Mouse (Mus musculus) embryonic fibroblast, embryonic 13.5 days (primary cell): ENCODE measurements around the gene Cipc. TPM values are rescaled to one million over a fixed set of nuclear protein-coding genes. Genes with fewer than 3 reads are reported as not detected.

Experiments
- H3K27ac ChIP-seq: 2 replicates; pipeline ENCODE4 v1.5.1; 2012; ENCODE audit warnings: low read length, control low read depth, inconsistent platforms; ENCODE audit not compliant: insufficient read depth
- H3K4me1 ChIP-seq: 2 replicates; pipeline ENCODE4 v1.6.1; 2011; ENCODE audit warnings: low read length; ENCODE audit not compliant: control insufficient read depth, insufficient read depth
- H3K4me3 ChIP-seq: 2 replicates; pipeline ENCODE4 v1.5.1; 2011; ENCODE audit warnings: mild to moderate bottlenecking, control low read depth, low read length; ENCODE audit not compliant: insufficient read depth
- CTCF ChIP-seq: IDR thresholded peaks from 2 replicates; pipeline ENCODE4 v1.5.1; 2011; ENCODE audit warnings: mild to moderate bottlenecking, control low read depth, low read length, moderate library complexity, borderline replicate concordance; ENCODE audit not compliant: insufficient read depth
- POLR2A ChIP-seq: IDR thresholded peaks from 2 replicates; pipeline ENCODE4 v1.6.1; 2011; ENCODE audit warnings: low read depth, mild to moderate bottlenecking, control low read depth, low read length, moderate library complexity
- polyA plus RNA-seq: library from polyadenylated mRNA; stranded (reverse); fragments of >200 nt; gene quantifications from 2 replicates; pipeline ENCODE4 v1.2.4, GENCODE M21; 2011; ENCODE audit warnings: low read depth; ENCODE audit not compliant: missing spikeins, insufficient read length

The Cipc gene
- polyA plus RNA-seq, 1 experiment = 25.1 TPM

GRCm38 (mm10) chr12:86932575-86932952, 14.3 kb upstream of the Cipc start:
- no peak overlapping the region for H3K4me3 ChIP-seq
- peaks cover 6% of the 10 kb centered on the region for H3K4me1 ChIP-seq
- TF ChIP-seq CTCF (no peak), POLR2A (no peak)
- no peak overlapping the region for H3K27ac ChIP-seq

- Histone ChIP-seq H3K4me1 (peaks cover 6% of the 10 kb centered on the region), H3K4me3 (no peak overlapping the region), H3K27ac (no peak overlapping the region)
- TF ChIP-seq POLR2A (no peak), CTCF (no peak)
Measured at GRCm38 (mm10) chr12:86934748-86935147, 12.1 kb upstream of the Cipc start.

- peak overlapping the region; percentile 67 for H3K27ac ChIP-seq
- no peak overlapping the region for H3K4me3 ChIP-seq
- TF ChIP-seq POLR2A (no peak), CTCF (no peak)
- peaks cover 6% of the 10 kb centered on the region for H3K4me1 ChIP-seq
Measured at GRCm38 (mm10) chr12:86935692-86936282, 11.1 kb upstream of the Cipc start.

- TF ChIP-seq CTCF = no peak
- TF ChIP-seq POLR2A = no peak
- Histone ChIP-seq H3K4me1 (peaks cover 12% of the 10 kb centered on the region), H3K27ac (no peak overlapping the region), H3K4me3 (no peak overlapping the region)
Measured at GRCm38 (mm10) chr12:86936587-86937343, 10.1 kb upstream of the Cipc start.

GRCm38 (mm10) chr12:86938571-86938970, 8.3 kb upstream of the Cipc start:
- Histone ChIP-seq H3K4me1 (peaks cover 15% of the 10 kb centered on the region), H3K4me3 (no peak overlapping the region), H3K27ac (no peak overlapping the region)
- no peak for TF ChIP-seq CTCF
- no peak for TF ChIP-seq POLR2A

- Histone ChIP-seq H3K27ac (no peak overlapping the region), H3K4me1 (peaks cover 12% of the 10 kb centered on the region), H3K4me3 (no peak overlapping the region)
- TF ChIP-seq POLR2A (no peak), CTCF (no peak)
Measured at GRCm38 (mm10) chr12:86941173-86941572, 5.7 kb upstream of the Cipc start.

- Histone ChIP-seq H3K4me3 (no peak overlapping the region), H3K4me1 (peaks cover 9% of the 10 kb centered on the region), H3K27ac (no peak overlapping the region)
- TF ChIP-seq POLR2A = no peak
- no peak for TF ChIP-seq CTCF
Measured at GRCm38 (mm10) chr12:86941734-86942486, 4.9 kb upstream of the Cipc start.

GRCm38 (mm10) chr12:86943421-86943820, 3.4 kb upstream of the Cipc start:
- Histone ChIP-seq H3K4me1 (peaks cover 13% of the 10 kb centered on the region), H3K4me3 (no peak overlapping the region), H3K27ac (no peak overlapping the region)
- no peak for TF ChIP-seq POLR2A
- no peak for TF ChIP-seq CTCF

GRCm38 (mm10) chr12:86945126-86945525, 1.7 kb upstream of the Cipc start:
- H3K27ac ChIP-seq = no peak overlapping the region
- TF ChIP-seq CTCF (0 out of 2 replicates have a peak, but pooled peaks have one; percentile 4), POLR2A (no peak)
- no peak overlapping the region for H3K4me3 ChIP-seq
- peaks cover 13% of the 10 kb centered on the region for H3K4me1 ChIP-seq

GRCm38 (mm10) chr12:86946301-86946781, 502 bp upstream of the Cipc start:
- TF ChIP-seq POLR2A = no peak
- no peak for TF ChIP-seq CTCF
- Histone ChIP-seq H3K4me3 (peak overlapping the region; percentile 54), H3K27ac (peak overlapping the region; percentile 94), H3K4me1 (peaks cover 12% of the 10 kb centered on the region)
